Mouse (Mus musculus) liver, adult 2 months (tissue): ENCODE measurements around the gene Ccdc87. TPM values are rescaled to one million over a fixed set of nuclear protein-coding genes. Genes with fewer than 3 reads are reported as not detected.

ENCODE experiments used
- DNase-seq: peaks from one replicate; pipeline ENCODE4 v3.0.0-alpha.2; 2011; ENCODE audit warnings: low read depth, low spot score; ENCODE audit errors: extremely low read depth
- H3K27ac ChIP-seq: fragments of 200-500 bp; replicated peaks from 2 replicates; pipeline ENCODE4 v1.5.1; 2012; ENCODE audit warnings: low read depth, mild to moderate bottlenecking, control low read depth, inconsistent platforms, low read length; ENCODE audit not compliant: insufficient read depth
- H3K27me3 ChIP-seq: fragments of 200-500 bp; 2 replicates; pipeline ENCODE4 v1.6.1; 2012; ENCODE audit warnings: mild to moderate bottlenecking, moderate library complexity, low read length, inconsistent platforms; ENCODE audit not compliant: control insufficient read depth, insufficient read depth
- H3K36me3 ChIP-seq: fragments of 200-500 bp; 2 replicates; pipeline ENCODE4 v1.6.1; 2012; ENCODE audit warnings: low read length, inconsistent platforms; ENCODE audit not compliant: control insufficient read depth, insufficient read depth
- H3K4me1 ChIP-seq: fragments of 200-500 bp; 2 replicates; pipeline ENCODE4 v1.6.1; 2011; ENCODE audit warnings: low read length; ENCODE audit not compliant: control insufficient read depth, insufficient read depth
- H3K4me3 ChIP-seq: fragments of 200-500 bp; 2 replicates; pipeline ENCODE4 v1.5.1; 2011; ENCODE audit warnings: low read depth, mild to moderate bottlenecking, control low read depth, low read length, moderate library complexity; ENCODE audit not compliant: insufficient read depth
- H3K79me2 ChIP-seq: fragments of 200-500 bp; 2 replicates; pipeline ENCODE4 v1.6.1; 2012; ENCODE audit warnings: inconsistent platforms, mild to moderate bottlenecking, low read length, moderate library complexity; ENCODE audit not compliant: control insufficient read depth, insufficient read depth
- H3K9ac ChIP-seq: fragments of 200-500 bp; 2 replicates; pipeline ENCODE4 v1.6.1; 2012; ENCODE audit warnings: low read depth, mild to moderate bottlenecking, control low read depth, inconsistent platforms, low read length
- CTCF ChIP-seq: fragments of 200-500 bp; IDR thresholded peaks from 2 replicates; pipeline ENCODE4 v1.5.1; 2011; ENCODE audit warnings: low read depth, low read length, control low read depth
- POLR2A ChIP-seq: fragments of 200-500 bp; IDR thresholded peaks from 2 replicates; pipeline ENCODE4 v1.6.1; 2011; ENCODE audit warnings: low read length, control low read depth; ENCODE audit not compliant: insufficient read depth; ENCODE audit errors: extremely low read depth
- WGBS: fragments of 180-500 bp; shearing (Covaris S2); methylation state at CpG from one replicate; pipeline ENCODE4 v1.1.7; 2018; 5-methylcytosine and 5-hydroxymethylcytosine counted together
- polyA plus RNA-seq: library from polyadenylated mRNA; depleted of rRNA; stranded (reverse); fragments of >200 nt; gene quantifications from 2 replicates; pipeline ENCODE4 v1.2.3, GENCODE M21; 2012
- total RNA-seq: library from RNA; depleted of rRNA; stranded (reverse); fragments of >200 nt; gene quantifications from 2 replicates; pipeline ENCODE4 v1.2.3, GENCODE M21; 2014

Gene Ccdc87
- total and polyA plus RNA-seq, 2 experiments = not detected

- TF ChIP-seq CTCF (no peak), POLR2A (no peak)
Measured at GRCm38 (mm10) chr19:4838526-4839140, 533 bp upstream of the Ccdc87 start.

GRCm38 (mm10) chr19:4840848-4841247 lies 1.7 kb downstream of the Ccdc87 start:
- H3K27me3 ChIP-seq = no peaks in the 10 kb centered on the region
- DNase-seq = no peak
- 80% methylated on average over 9 of the region's 9 CpGs for WGBS
- no peak for TF ChIP-seq POLR2A
- no peak for TF ChIP-seq CTCF
- no peaks in the 10 kb centered on the region for H3K36me3 ChIP-seq
- no peak overlapping the region for H3K27ac ChIP-seq
- no peak overlapping the region for H3K9ac ChIP-seq
- peaks cover 4% of the 10 kb centered on the region; the same call in 1 of the 2 replicates for H3K79me2 ChIP-seq
- peaks cover 9% of the 10 kb centered on the region; the same call in 1 of the 2 replicates for H3K4me1 ChIP-seq
- H3K4me3 ChIP-seq = no peak overlapping the region

More at GRCm38 (mm10) chr19:4838526-4839140, 533 bp upstream of the Ccdc87 start:
- H3K27ac ChIP-seq = peak overlapping the region; percentile 92
- H3K27me3 ChIP-seq = no peaks in the 10 kb centered on the region
- peaks cover 11% of the 10 kb centered on the region; the same call in 1 of the 2 replicates for H3K79me2 ChIP-seq
- peaks cover 5% of the 10 kb centered on the region; the same call in 1 of the 2 replicates for H3K36me3 ChIP-seq
- 3% methylated on average over 10 of the region's 10 CpGs for WGBS
- peak; percentile 48 for DNase-seq
- H3K4me1 ChIP-seq = peaks cover 20% of the 10 kb centered on the region; the same call in 1 of the 2 replicates
- peak overlapping the region; percentile 82 for H3K9ac ChIP-seq
- H3K4me3 ChIP-seq = peak overlapping the region; percentile 66

DNA sequence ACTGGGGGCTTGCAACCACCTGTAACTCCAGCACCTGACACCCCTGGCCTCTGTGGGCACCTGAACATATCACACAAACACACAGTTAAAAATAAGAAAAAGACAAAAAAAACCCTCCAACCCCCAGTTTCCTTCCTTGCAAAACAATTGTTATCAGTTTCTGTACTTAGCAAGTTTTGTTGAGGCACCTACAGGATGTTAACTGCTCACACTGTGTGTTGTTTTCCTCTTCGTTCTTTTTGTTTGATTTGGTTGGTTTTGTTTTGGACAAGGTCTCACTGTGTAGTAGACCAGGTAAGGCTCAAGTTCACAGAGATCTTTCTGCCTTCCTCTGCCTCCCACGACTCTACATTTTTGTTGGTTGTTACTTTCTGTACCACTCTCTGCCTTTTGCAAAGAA lies 3.4 kb downstream of the Ccdc87 start:
- no peak for TF ChIP-seq CTCF
- no peak for TF ChIP-seq POLR2A
- no peak overlapping the region for H3K27ac ChIP-seq
- WGBS = 42% methylated on average over 2 of the region's 2 CpGs
- H3K27me3 ChIP-seq = no peaks in the 10 kb centered on the region
- H3K4me1 ChIP-seq = peaks cover 2% of the 10 kb centered on the region; the same call in 1 of the 2 replicates
- H3K36me3 ChIP-seq = no peaks in the 10 kb centered on the region
- no peak overlapping the region for H3K9ac ChIP-seq
- no peak for DNase-seq
- peaks cover 4% of the 10 kb centered on the region; the same call in 1 of the 2 replicates for H3K79me2 ChIP-seq
- no peak overlapping the region for H3K4me3 ChIP-seq

DNA sequence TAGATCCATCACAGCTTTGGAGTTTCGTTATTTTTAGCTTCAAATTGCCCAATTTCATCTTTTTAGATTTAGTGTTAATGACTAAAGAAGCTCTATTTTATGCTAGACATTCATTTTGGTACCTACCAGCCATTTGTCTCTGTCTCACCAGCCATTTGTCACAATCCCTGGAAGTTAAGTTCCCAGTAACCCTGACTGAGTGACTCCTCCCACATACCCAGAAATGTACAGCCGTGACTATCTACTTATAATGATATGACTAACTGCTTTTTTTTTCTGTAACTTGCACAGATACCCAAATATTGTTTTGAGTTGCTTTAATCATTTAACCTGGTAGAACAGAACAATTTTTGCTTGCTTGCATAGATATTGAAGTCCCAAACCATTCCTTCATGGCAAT lies 6.7 kb downstream of the Ccdc87 start:
- 59% methylated on average over 2 of the region's 2 CpGs for WGBS
- no peak for TF ChIP-seq POLR2A
- TF ChIP-seq CTCF = no peak
- Histone ChIP-seq H3K4me1 (no peaks in the 10 kb centered on the region), H3K79me2 (no peaks in the 10 kb centered on the region; the same call in 1 of the 2 replicates), H3K27me3 (no peaks in the 10 kb centered on the region), H3K4me3 (no peak overlapping the region), H3K36me3 (no peaks in the 10 kb centered on the region), H3K9ac (no peak overlapping the region), H3K27ac (no peak overlapping the region)
- DNase-seq = no peak

- DNase-seq = peak; percentile 68
- Histone ChIP-seq H3K27me3 (no peaks in the 10 kb centered on the region), H3K9ac (no peak overlapping the region), H3K4me1 (no peaks in the 10 kb centered on the region), H3K4me3 (no peak overlapping the region), H3K27ac (no peak overlapping the region), H3K79me2 (no peaks in the 10 kb centered on the region; the same call in 1 of the 2 replicates), H3K36me3 (no peaks in the 10 kb centered on the region)
- TF ChIP-seq POLR2A (no peak), CTCF (peak; percentile 77)
- 24% methylated on average over 7 of the region's 7 CpGs for WGBS
Measured at GRCm38 (mm10) chr19:4847490-4847889, 8.3 kb downstream of the Ccdc87 start.

GRCm38 (mm10) chr19:4849800-4850199 lies 10.6 kb downstream of the Ccdc87 start:
- H3K79me2 ChIP-seq = no peaks in the 10 kb centered on the region; the same call in 1 of the 2 replicates
- no peak for DNase-seq
- TF ChIP-seq CTCF (no peak), POLR2A (no peak)
- 88% methylated on average over 4 of the region's 4 CpGs for WGBS
- H3K9ac ChIP-seq = no peak overlapping the region
- H3K4me1 ChIP-seq = peaks cover 3% of the 10 kb centered on the region; the same call in 1 of the 2 replicates
- no peak overlapping the region for H3K4me3 ChIP-seq
- H3K36me3 ChIP-seq = no peaks in the 10 kb centered on the region
- H3K27me3 ChIP-seq = no peaks in the 10 kb centered on the region
- no peak overlapping the region for H3K27ac ChIP-seq
